Mouse (Mus musculus) kidney, embryonic 15.5 days (tissue): ENCODE measurements around the gene Samm50. TPM values are rescaled to one million over a fixed set of nuclear protein-coding genes. Genes with fewer than 3 reads are reported as not detected.

Source experiments
- ATAC-seq: fragments of 200-750 bp; cut with Nextera tagmentation; replicated peaks from 2 replicates; pipeline ENCODE4 v1.8.0; 2017; ENCODE audit warnings: moderate TSS enrichment; ENCODE audit not compliant: low FRiP score
- H3K27ac ChIP-seq: fragments of 300-500 bp; sonication (generic); 2 replicates; pipeline ENCODE4 v1.5.1; 2015; ENCODE audit warnings: mild to moderate bottlenecking, inconsistent platforms
- H3K27me3 ChIP-seq: fragments of 300-500 bp; sonication (generic); 2 replicates; pipeline ENCODE4 v1.6.1; 2015; ENCODE audit warnings: inconsistent platforms
- H3K36me3 ChIP-seq: fragments of 300-500 bp; sonication (generic); 2 replicates; pipeline ENCODE4 v1.6.1; 2015; ENCODE audit warnings: inconsistent platforms
- H3K4me1 ChIP-seq: fragments of 300-500 bp; sonication (generic); 2 replicates; pipeline ENCODE4 v1.6.1; 2015; ENCODE audit warnings: inconsistent platforms
- H3K4me2 ChIP-seq: fragments of 300-500 bp; sonication (generic); 2 replicates; pipeline ENCODE4 v1.6.1; 2015; ENCODE audit warnings: moderate library complexity, mild to moderate bottlenecking, inconsistent platforms
- H3K4me3 ChIP-seq: fragments of 300-500 bp; sonication (generic); replicated peaks from 2 replicates; pipeline ENCODE4 v1.5.1; 2015; ENCODE audit warnings: mild to moderate bottlenecking, inconsistent platforms
- H3K9ac ChIP-seq: fragments of 300-500 bp; sonication (generic); 2 replicates; pipeline ENCODE4 v1.6.1; 2015; ENCODE audit warnings: mild to moderate bottlenecking, inconsistent platforms
- H3K9me3 ChIP-seq: fragments of 300-500 bp; sonication (generic); replicated peaks from 2 replicates; pipeline ENCODE4 v1.6.1; 2016; ENCODE audit warnings: inconsistent platforms
- WGBS: fragments of 180-500 bp; shearing (Covaris S2); methylation state at CpG from one replicate; pipeline ENCODE4 v1.1.7; 2015; ENCODE audit warnings: mixed read lengths; 5-methylcytosine and 5-hydroxymethylcytosine counted together
- polyA plus RNA-seq: library from polyadenylated mRNA; unstranded; fragments of >200 nt; fragmentation: Nextera tagmentation; extraction: Ambion mirVana; gene quantifications from 2 replicates; pipeline ENCODE4 v1.2.1, GENCODE M21; 2015

Samm50 gene
- polyA plus RNA-seq, 1 experiment from 2014 or later, result 127 TPM

GRCm38 (mm10) chr15:84224779-84225178 lies 32.7 kb downstream of the Samm50 start:
- H3K27ac ChIP-seq, result no peak overlapping the region
- no peaks in the 10 kb centered on the region for H3K36me3 ChIP-seq
- H3K9ac ChIP-seq, result no peak overlapping the region
- H3K4me2 ChIP-seq, result no peak overlapping the region
- ATAC-seq, result no peak
- H3K4me3 ChIP-seq, result no peak overlapping the region
- WGBS, result 41% methylated on average over 10 of the region's 10 CpGs
- H3K27me3 ChIP-seq, result peaks cover 24% of the 10 kb centered on the region
- H3K4me1 ChIP-seq, result peaks cover 13% of the 10 kb centered on the region; the same call in 1 of the 2 replicates
- H3K9me3 ChIP-seq, result no peaks in the 10 kb centered on the region

- peaks cover 39% of the 10 kb centered on the region for H3K27me3 ChIP-seq
Measured at GRCm38 (mm10) chr15:84226918-84227317, 34.9 kb downstream of the Samm50 start.

GRCm38 (mm10) chr15:84230661-84231060 lies 38.6 kb downstream of the Samm50 start:
- H3K4me3 ChIP-seq, result peak overlapping the region; percentile 58; the same call in 1 of the 2 replicates
- no peaks in the 10 kb centered on the region for H3K9me3 ChIP-seq
- peak overlapping the region; percentile 91; the same call in 1 of the 2 replicates for H3K4me2 ChIP-seq
- peaks cover 26% of the 10 kb centered on the region for H3K4me1 ChIP-seq
- 10% methylated on average over 5 of the region's 5 CpGs for WGBS
- H3K27me3 ChIP-seq, result peaks cover 36% of the 10 kb centered on the region
- H3K27ac ChIP-seq, result no peak overlapping the region
- H3K36me3 ChIP-seq, result no peaks in the 10 kb centered on the region
- ATAC-seq, result no peak
- H3K9ac ChIP-seq, result no peak overlapping the region

More at GRCm38 (mm10) chr15:84226918-84227317, 34.9 kb downstream of the Samm50 start:
- 82% methylated on average over 15 of the region's 15 CpGs for WGBS
- no peak overlapping the region for H3K4me3 ChIP-seq
- no peak overlapping the region for H3K4me2 ChIP-seq
- no peaks in the 10 kb centered on the region for H3K9me3 ChIP-seq
- peaks cover 23% of the 10 kb centered on the region for H3K4me1 ChIP-seq
- H3K9ac ChIP-seq, result no peak overlapping the region
- ATAC-seq, result no peak
- H3K27ac ChIP-seq, result no peak overlapping the region
- H3K36me3 ChIP-seq, result no peaks in the 10 kb centered on the region

GRCm38 (mm10) chr15:84231113-84231712 lies 39.2 kb downstream of the Samm50 start:
- Histone ChIP-seq H3K9ac (peak overlapping the region; percentile 30; the same call in 1 of the 2 replicates), H3K4me2 (peak overlapping the region; percentile 91), H3K9me3 (no peaks in the 10 kb centered on the region), H3K4me1 (peaks cover 26% of the 10 kb centered on the region), H3K27ac (peak overlapping the region; percentile 38), H3K27me3 (peaks cover 31% of the 10 kb centered on the region), H3K4me3 (peak overlapping the region; percentile 58), H3K36me3 (no peaks in the 10 kb centered on the region)
- ATAC-seq, result peak; percentile 44; the same call in 1 of the 2 replicates
- 5% methylated on average over 16 of the region's 16 CpGs for WGBS

- under 1% methylated on average over 49 of the region's 53 CpGs for WGBS
Measured at GRCm38 (mm10) chr15:84231721-84232561, 39.9 kb downstream of the Samm50 start, which contains the start of gene Parvb. Parvb (plus strand) TSS chr15:84232043.

GRCm38 (mm10) chr15:84232609-84233008 lies 40.6 kb downstream of the Samm50 start:
- Histone ChIP-seq H3K27me3 (peaks cover 35% of the 10 kb centered on the region), H3K4me3 (peak overlapping the region; percentile 58), H3K27ac (no peak overlapping the region; the same call in 1 of the 2 replicates), H3K4me2 (peak overlapping the region; percentile 91), H3K9ac (peak overlapping the region; percentile 52; the same call in 1 of the 2 replicates), H3K36me3 (no peaks in the 10 kb centered on the region), H3K4me1 (peaks cover 26% of the 10 kb centered on the region), H3K9me3 (no peaks in the 10 kb centered on the region)
- ATAC-seq, result no peak
- 22% methylated on average over 8 of the region's 8 CpGs for WGBS

More at GRCm38 (mm10) chr15:84231721-84232561, 39.9 kb downstream of the Samm50 start, which contains the start of gene Parvb:
- peak; percentile 69 for ATAC-seq
- Histone ChIP-seq H3K36me3 (no peaks in the 10 kb centered on the region), H3K27me3 (peaks cover 31% of the 10 kb centered on the region), H3K4me1 (peaks cover 26% of the 10 kb centered on the region), H3K9me3 (no peaks in the 10 kb centered on the region), H3K9ac (peak within 1 kb of the TSS; percentile 52), H3K27ac (peak within 1 kb of the TSS; percentile 52), H3K4me2 (peak within 1 kb of the TSS; percentile 91), H3K4me3 (peak within 1 kb of the TSS; percentile 58)

- ATAC-seq, result no peak
- Histone ChIP-seq H3K27ac (peak overlapping the region; percentile 55; the same call in 1 of the 2 replicates), H3K4me2 (no peak overlapping the region), H3K4me3 (no peak overlapping the region), H3K4me1 (peaks cover 47% of the 10 kb centered on the region), H3K27me3 (peaks cover 38% of the 10 kb centered on the region), H3K9me3 (no peaks in the 10 kb centered on the region), H3K36me3 (no peaks in the 10 kb centered on the region), H3K9ac (no peak overlapping the region)
- WGBS, result 87% methylated on average over 7 of the region's 7 CpGs
Measured at GRCm38 (mm10) chr15:84234794-84235581, 42.9 kb downstream of the Samm50 start.

- Histone ChIP-seq H3K9ac (no peak overlapping the region), H3K4me1 (peaks cover 45% of the 10 kb centered on the region), H3K27ac (peak overlapping the region; percentile 55; the same call in 1 of the 2 replicates), H3K9me3 (no peaks in the 10 kb centered on the region), H3K36me3 (no peaks in the 10 kb centered on the region), H3K4me3 (no peak overlapping the region), H3K27me3 (peaks cover 34% of the 10 kb centered on the region), H3K4me2 (no peak overlapping the region)
- WGBS, result 77% methylated on average over 7 of the region's 7 CpGs
- peak; percentile 49; the same call in 1 of the 2 replicates for ATAC-seq
Measured at GRCm38 (mm10) chr15:84235646-84236045, 43.6 kb downstream of the Samm50 start.

GRCm38 (mm10) chr15:84238552-84238951 lies 46.5 kb downstream of the Samm50 start:
- H3K9ac ChIP-seq, result no peak overlapping the region
- 21% methylated on average over 15 of the region's 15 CpGs for WGBS
- ATAC-seq, result no peak
- H3K4me2 ChIP-seq, result 0 out of 2 replicates have a peak overlapping the region, but pooled peaks have one; percentile 37
- peaks cover 29% of the 10 kb centered on the region for H3K4me1 ChIP-seq
- H3K36me3 ChIP-seq, result no peaks in the 10 kb centered on the region
- no peaks in the 10 kb centered on the region for H3K9me3 ChIP-seq
- H3K27ac ChIP-seq, result no peak overlapping the region
- no peak overlapping the region for H3K4me3 ChIP-seq
- H3K27me3 ChIP-seq, result peaks cover 18% of the 10 kb centered on the region

- 23% methylated on average over 16 of the region's 16 CpGs for WGBS
- peaks cover 29% of the 10 kb centered on the region for H3K4me1 ChIP-seq
- ATAC-seq, result no peak
- no peak overlapping the region for H3K4me3 ChIP-seq
- H3K4me2 ChIP-seq, result peak overlapping the region; percentile 37
- H3K36me3 ChIP-seq, result no peaks in the 10 kb centered on the region
- no peak overlapping the region for H3K27ac ChIP-seq
- H3K27me3 ChIP-seq, result peaks cover 18% of the 10 kb centered on the region
- no peaks in the 10 kb centered on the region for H3K9me3 ChIP-seq
- H3K9ac ChIP-seq, result no peak overlapping the region
Measured at GRCm38 (mm10) chr15:84238991-84239401, 47.0 kb downstream of the Samm50 start.

- Histone ChIP-seq H3K27me3 (peaks cover 18% of the 10 kb centered on the region), H3K36me3 (no peaks in the 10 kb centered on the region), H3K4me1 (peaks cover 29% of the 10 kb centered on the region), H3K27ac (no peak overlapping the region), H3K4me2 (no peak overlapping the region), H3K4me3 (no peak overlapping the region), H3K9me3 (no peaks in the 10 kb centered on the region), H3K9ac (no peak overlapping the region)
- peak; percentile 74 for ATAC-seq
- WGBS, result 30% methylated on average over 7 of the region's 7 CpGs
Measured at GRCm38 (mm10) chr15:84241520-84241919, 49.5 kb downstream of the Samm50 start.
